Mouse (Mus musculus) heart, postnatal 0 days (tissue): ENCODE results near the gene Usp49.

Source experiments
- CTCF ChIP-seq: IDR thresholded peaks from 2 replicates; pipeline ENCODE4 v1.5.1; 2016; ENCODE audit warnings: antibody characterized with exemption, control low read depth, low read depth
- EP300 ChIP-seq: IDR thresholded peaks from 2 replicates; pipeline ENCODE4 v1.6.1; 2016; ENCODE audit warnings: antibody characterized with exemption, low read depth

- TF ChIP-seq CTCF (no peak), EP300 (no peak)
These were observed 493 bp upstream of the Usp49 start for GRCm38 (mm10) chr17:47629717-47630677.
